Mouse (Mus musculus) embryonic facial prominence, embryonic 12.5 days (tissue): ENCODE measurements around the gene Fam107a. TPM values are rescaled to one million over a fixed set of nuclear protein-coding genes. Genes with fewer than 3 reads are reported as not detected.

ENCODE experiments used
- ATAC-seq: fragments of 200-750 bp; cut with Nextera tagmentation; 2 replicates; pipeline ENCODE4 v1.8.0; 2017; ENCODE audit not compliant: insufficient number of reproducible peaks, insufficient read depth, low FRiP score, low TSS enrichment
- H3K27ac ChIP-seq: fragments of 300-500 bp; sonication (generic); 2 replicates; pipeline ENCODE4 v1.5.1; 2016; ENCODE audit warnings: mild to moderate bottlenecking
- H3K27me3 ChIP-seq: fragments of 300-500 bp; sonication (generic); 2 replicates; pipeline ENCODE4 v1.6.1; 2016; ENCODE audit warnings: mild to moderate bottlenecking, moderate library complexity
- H3K36me3 ChIP-seq: fragments of 300-500 bp; sonication (generic); 2 replicates; pipeline ENCODE4 v1.6.1; 2016; ENCODE audit warnings: mild to moderate bottlenecking
- H3K4me1 ChIP-seq: fragments of 300-500 bp; sonication (generic); 2 replicates; pipeline ENCODE4 v1.6.1; 2016
- H3K4me2 ChIP-seq: fragments of 300-500 bp; sonication (generic); replicated peaks from 2 replicates; pipeline ENCODE4 v1.6.1; 2016; ENCODE audit warnings: mild to moderate bottlenecking, moderate library complexity
- H3K4me3 ChIP-seq: fragments of 300-500 bp; sonication (generic); 2 replicates; pipeline ENCODE4 v1.5.1; 2016; ENCODE audit warnings: mild to moderate bottlenecking
- H3K9ac ChIP-seq: fragments of 300-500 bp; sonication (generic); 2 replicates; pipeline ENCODE4 v1.6.1; 2016; ENCODE audit warnings: mild to moderate bottlenecking, moderate library complexity
- H3K9me3 ChIP-seq: fragments of 300-500 bp; sonication (generic); 2 replicates; pipeline ENCODE4 v1.6.1; 2016; ENCODE audit warnings: mild to moderate bottlenecking, moderate library complexity
- WGBS: fragments of 180-500 bp; shearing (Covaris S2); methylation state at CpG from one replicate; pipeline ENCODE4 v1.1.7; 2016; 5-methylcytosine and 5-hydroxymethylcytosine counted together
- polyA plus RNA-seq: library from polyadenylated mRNA; unstranded; fragments of >200 nt; fragmentation: Nextera tagmentation; extraction: Ambion mirVana; gene quantifications from 2 replicates; pipeline ENCODE4 v1.2.1, GENCODE M21; 2016

Gene Fam107a
- polyA plus RNA-seq, 1 experiment from 2014 or later, result 1.9 TPM

DNA sequence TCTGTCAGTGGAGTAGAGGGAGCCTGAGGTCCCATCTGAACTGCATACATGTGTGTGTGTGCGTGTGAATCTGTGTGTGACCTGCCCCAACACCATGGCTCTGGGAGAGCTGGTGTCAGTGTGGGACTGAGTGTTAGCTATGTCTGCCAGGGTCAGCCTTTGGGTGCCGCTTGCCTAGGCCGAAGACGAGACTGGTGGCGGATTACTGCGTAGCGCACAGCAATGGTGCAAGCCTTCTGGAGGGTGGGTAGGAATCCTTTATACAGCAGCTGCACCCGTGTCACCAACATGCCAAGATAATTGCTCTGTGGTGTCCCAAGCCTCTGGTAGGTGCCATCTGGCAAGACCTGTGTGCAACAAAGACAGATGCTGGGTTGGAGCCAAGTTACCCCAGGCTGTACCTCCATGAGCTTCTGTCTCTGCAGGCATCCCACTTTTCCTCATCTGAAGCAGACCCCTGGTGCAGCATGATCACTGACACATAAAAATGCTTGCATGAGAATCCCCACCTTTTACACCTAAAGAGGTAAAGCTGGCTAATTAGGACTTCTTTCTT lies 66.4 kb downstream of the Fam107a start:
- no peak for ATAC-seq
- no peak overlapping the region for H3K4me3 ChIP-seq
- no peak overlapping the region for H3K27ac ChIP-seq
- H3K9ac ChIP-seq, result no peak overlapping the region
- WGBS, result 93% methylated on average over 8 of the region's 8 CpGs
- no peak overlapping the region for H3K4me2 ChIP-seq
- no peaks in the 10 kb centered on the region for H3K27me3 ChIP-seq
- no peaks in the 10 kb centered on the region for H3K9me3 ChIP-seq
- H3K36me3 ChIP-seq, result no peaks in the 10 kb centered on the region
- H3K4me1 ChIP-seq, result no peaks in the 10 kb centered on the region

DNA sequence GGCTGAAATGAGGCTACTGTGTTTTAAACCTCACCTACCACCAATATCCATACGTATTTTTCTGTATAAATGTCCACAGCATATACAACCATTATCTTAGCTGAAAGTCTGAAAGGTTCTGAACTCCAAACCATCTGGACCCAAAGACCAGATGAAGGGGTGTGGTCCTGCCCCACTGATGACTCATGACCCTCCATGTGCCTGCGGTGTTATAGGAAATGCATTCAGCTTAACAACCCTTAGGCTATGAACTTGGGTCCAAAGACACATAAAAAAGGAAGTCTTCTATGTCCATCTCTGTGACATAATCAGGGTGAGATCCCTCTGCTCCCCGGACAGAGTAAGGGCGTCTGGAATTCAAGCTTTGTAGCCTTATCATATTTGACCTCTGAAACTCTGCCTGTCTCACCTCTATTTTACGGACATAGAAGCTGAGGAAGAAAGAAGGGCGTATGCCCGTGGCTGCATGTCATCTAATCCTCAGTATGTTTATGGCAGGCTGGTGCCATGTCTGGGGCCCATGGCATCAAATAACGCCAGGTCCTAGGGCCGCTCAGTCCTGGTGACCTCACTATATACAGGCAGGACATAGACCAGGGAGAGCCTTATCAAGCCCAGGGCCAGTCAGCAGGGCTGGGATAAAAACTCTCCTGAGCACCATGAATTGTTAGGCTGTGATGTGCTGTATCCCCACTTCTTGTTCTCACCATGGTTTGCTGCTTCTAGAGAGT lies 67.5 kb downstream of the Fam107a start:
- H3K9ac ChIP-seq, result no peak overlapping the region
- no peak overlapping the region for H3K4me3 ChIP-seq
- no peaks in the 10 kb centered on the region for H3K9me3 ChIP-seq
- no peaks in the 10 kb centered on the region for H3K27me3 ChIP-seq
- H3K4me1 ChIP-seq, result no peaks in the 10 kb centered on the region
- H3K4me2 ChIP-seq, result no peak overlapping the region
- H3K36me3 ChIP-seq, result no peaks in the 10 kb centered on the region
- ATAC-seq, result no peak
- 80% methylated on average over 9 of the region's 9 CpGs for WGBS
- H3K27ac ChIP-seq, result no peak overlapping the region

DNA sequence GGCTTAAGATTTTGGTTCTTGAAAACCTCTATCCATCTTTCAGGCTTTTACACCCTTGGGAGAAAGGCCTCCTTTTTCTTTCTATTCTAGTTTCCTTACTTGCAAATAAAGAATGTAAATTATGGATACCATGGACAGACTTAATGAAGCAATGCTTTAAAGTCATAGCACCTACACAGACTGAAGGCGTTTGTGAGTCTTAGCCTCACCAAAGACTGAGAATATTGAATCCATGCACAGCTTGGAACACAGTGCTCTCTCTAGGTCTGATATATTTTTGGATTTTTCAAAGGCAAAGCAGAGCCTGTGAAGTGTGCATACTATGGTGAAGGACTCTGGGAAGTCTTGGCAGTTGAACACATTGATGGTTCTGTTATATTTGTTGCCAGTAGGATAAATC lies 68.6 kb downstream of the Fam107a start:
- Histone ChIP-seq H3K9ac (no peak overlapping the region), H3K4me1 (no peaks in the 10 kb centered on the region), H3K4me3 (no peak overlapping the region), H3K36me3 (no peaks in the 10 kb centered on the region), H3K9me3 (no peaks in the 10 kb centered on the region), H3K27ac (no peak overlapping the region), H3K4me2 (no peak overlapping the region), H3K27me3 (no peaks in the 10 kb centered on the region)
- 87% methylated on average over 1 of the region's 1 CpGs for WGBS
- ATAC-seq, result no peak

DNA sequence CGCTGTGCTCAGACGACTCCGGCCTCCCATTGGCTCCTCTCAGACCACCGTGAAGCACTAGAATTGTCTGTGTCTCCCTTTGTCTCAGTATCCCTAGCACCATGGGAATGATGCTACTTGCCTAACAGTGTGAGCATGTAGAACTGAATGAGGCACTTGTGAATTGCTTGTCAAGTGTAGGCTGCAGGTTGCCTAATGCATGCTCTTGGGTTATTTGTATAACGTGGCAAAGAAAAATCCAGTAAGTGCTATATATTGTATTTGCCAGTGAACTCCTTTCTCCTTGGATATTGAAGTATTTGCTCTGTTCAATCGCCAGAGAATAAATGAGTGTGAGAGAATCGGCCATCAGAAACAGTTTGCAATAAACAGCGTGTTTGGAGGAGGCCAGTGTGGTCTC lies 70.9 kb downstream of the Fam107a start:
- H3K4me3 ChIP-seq, result no peak overlapping the region

More for the DNA sequence above, 70.9 kb downstream of the Fam107a start:
- Histone ChIP-seq H3K4me1 (no peaks in the 10 kb centered on the region), H3K9ac (no peak overlapping the region), H3K27ac (no peak overlapping the region), H3K4me2 (no peak overlapping the region), H3K36me3 (no peaks in the 10 kb centered on the region), H3K9me3 (no peaks in the 10 kb centered on the region), H3K27me3 (no peaks in the 10 kb centered on the region)
- no peak for ATAC-seq
- 76% methylated on average over 8 of the region's 8 CpGs for WGBS

Other genes with a start within 250 kb of the Fam107a start
- 55.5 and 56.4 TPM in 2 replicates for gene Rpp14, start 237.7 kb downstream of the Fam107a start, polyA plus RNA-seq
- gene Pxk, start 219.8 kb downstream of the Fam107a start, polyA plus RNA-seq, result 30.0 and 30.3 TPM in 2 replicates
- 196 and 198 TPM in 2 replicates for gene Pdhb, start 145.0 kb downstream of the Fam107a start, polyA plus RNA-seq
- 14.0 and 17.8 TPM in 2 replicates for gene Kctd6, start 103.9 kb downstream of the Fam107a start, polyA plus RNA-seq
- not detected in 2 replicates for gene Acox2, start 58.7 kb downstream of the Fam107a start, polyA plus RNA-seq
- 0.26 and 0.36 TPM in 2 replicates for gene Oit1, start 60.7 kb upstream of the Fam107a start, polyA plus RNA-seq